Mouse (Mus musculus) frontal cortex, adult 2 months (tissue): ENCODE results near the gene Atp6v0b. TPM values are rescaled to one million over a fixed set of nuclear protein-coding genes. Genes with fewer than 3 reads are reported as not detected.
A peak's percentile ranks its signal among the peaks of the same experiment; 100 is the strongest.

Source experiments
- DNase-seq, 2 experiments: peaks; one replicate each; pipeline ENCODE4 v3.0.0; 2022; ENCODE audit warnings: low spot score in 1 of 2; ENCODE audit errors: extremely low spot score in 1 of 2
- polyA plus RNA-seq: library from polyadenylated mRNA; depleted of rRNA; stranded (reverse); fragments of >200 nt; gene quantifications from 2 replicates; pipeline ENCODE4 v1.2.3, GENCODE M21; 2012; rRNA removed

The Atp6v0b gene
- polyA plus RNA-seq, 1 experiment = 722 TPM

DNA sequence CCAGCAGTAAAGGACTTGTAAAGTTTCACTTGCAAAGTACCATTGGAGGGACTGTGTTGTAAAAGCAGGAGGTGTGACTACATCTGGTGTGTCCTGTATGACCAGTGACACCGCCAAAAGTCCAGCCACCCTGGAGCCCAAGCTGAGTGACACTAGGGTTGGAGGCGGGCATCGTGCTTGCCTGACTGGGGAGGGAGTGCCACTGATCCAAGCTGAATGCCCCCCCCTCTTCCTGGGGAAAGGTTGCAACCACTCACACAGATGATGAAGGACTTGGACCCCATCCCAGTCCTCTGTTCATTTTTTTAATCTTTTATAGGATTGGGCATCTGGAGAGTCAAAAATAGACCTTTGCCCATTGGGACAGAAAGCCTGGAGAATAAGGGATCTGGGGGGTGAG, 45.6 kb downstream of the Atp6v0b start:
- DNase-seq = no peak

DNA sequence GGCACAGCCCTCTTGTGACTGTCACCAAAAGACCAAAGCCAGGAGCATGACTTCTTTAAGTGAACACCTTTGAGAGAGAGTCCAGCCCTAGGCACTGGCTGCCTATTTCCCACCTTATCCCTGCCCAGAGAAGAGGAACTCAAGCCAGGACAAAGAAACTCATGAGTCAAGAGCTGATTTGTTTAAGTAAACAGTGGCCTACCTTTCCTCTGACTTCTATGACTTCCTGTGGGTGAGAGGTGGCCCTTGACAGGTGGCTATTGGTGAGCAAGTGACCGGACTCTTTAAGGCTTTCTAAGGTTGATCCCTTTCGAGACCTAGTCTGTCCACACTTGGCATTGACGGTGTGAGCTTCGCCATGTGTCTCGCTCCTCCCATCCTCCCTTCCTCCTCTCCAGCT, 46.3 kb downstream of the Atp6v0b start:
- no peak for DNase-seq

DNA sequence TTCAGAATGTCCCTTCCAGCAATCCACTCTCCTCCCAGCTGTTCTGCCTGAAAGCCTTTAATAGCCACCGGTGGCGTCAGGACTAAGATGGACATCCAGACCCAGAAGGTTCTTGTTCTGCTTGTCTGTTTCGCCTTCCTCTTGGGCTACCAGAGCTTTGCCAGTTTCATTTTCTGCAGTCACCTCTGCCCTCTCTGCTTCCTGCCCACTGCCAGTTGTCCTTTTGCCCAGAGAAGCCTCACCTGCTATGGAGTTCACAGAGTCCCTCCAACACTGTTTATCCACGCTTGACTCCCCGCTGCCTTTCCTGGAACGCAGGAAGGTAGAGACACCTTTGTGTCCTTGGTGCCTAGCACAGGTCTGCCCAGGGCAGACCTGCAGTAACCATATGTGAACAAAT, 47.8 kb downstream of the Atp6v0b start:
- DNase-seq = no peak

DNA sequence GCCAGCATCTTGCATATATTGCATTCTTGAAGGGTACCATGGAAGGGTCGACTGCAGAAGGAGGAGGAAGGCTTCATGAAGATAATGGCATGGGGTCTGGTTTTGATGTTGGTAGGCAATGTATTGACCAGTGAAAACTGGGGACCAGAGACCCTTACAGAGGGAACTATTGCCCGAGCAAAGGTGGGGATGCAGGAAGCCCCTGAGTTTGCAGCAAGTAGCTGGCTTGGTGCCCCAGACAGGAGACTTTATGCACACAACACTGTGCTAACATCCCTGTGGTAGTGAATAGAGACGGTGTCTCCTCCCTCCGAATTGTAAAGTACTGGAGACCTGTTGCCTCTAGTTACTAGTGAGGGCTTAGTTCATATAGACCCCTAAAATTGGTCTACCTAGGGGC, 49.9 kb downstream of the Atp6v0b start:
- no peak for DNase-seq

DNA sequence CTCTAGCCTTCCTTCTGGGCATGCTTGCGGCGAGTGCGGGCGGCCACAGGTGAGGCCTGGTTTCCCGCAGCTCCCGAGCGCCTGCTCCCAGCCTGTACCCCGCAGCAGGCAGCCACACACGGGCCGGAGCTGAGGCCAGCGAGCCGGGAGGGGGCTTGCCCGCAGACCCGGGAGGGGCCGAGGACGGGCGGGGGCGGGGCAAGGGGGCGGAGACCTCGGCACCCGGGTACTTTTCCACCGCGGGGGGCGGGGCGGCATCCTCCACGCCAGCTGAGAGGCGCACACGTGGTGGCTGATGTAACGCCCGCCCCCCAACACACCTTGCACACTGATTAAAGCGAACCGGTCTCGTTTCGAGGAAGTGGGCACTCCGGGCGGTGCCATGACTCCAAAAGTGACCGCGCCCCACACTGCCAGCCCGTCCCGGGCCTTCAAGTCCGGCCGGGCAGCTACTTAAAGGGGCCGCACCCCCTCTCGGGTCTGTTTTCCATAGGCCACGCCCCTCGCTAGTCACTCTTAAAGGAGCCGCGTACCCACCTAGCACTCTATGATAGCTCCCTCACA, 50.8 kb downstream of the Atp6v0b start:
- DNase-seq = peak; percentile 65 to 87

DNA sequence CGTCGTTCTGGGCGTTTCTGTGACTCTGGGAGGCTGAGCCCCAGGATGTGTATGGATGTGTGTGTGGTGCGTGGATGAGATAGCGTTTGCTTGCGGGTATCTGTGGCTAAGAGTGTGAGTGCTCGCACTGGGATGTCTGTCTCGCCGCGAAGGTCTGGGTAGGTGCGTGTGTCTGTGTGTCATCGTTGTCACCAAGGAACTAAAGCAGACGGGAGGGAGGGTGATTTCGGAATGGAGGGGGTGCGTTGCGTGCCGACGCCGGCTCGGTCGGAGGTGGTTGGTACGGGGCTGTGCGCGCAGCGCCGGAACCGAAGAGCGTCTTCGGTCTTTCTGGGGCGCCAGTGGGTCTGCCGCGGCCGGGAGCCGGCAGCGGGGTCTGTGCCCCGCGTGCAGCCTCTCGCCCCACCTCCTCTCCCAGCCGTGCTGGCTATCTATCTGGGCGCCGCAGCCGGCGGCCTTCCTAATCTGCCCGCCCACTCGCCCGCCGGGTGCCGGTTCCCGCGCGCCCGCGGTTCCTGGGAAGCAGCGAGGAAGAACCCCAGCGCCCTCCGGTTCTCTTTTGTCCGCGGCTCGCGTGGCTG, 51.5 kb downstream of the Atp6v0b start:
- peak in 1 of 2 experiments; percentile 70 for DNase-seq

DNA sequence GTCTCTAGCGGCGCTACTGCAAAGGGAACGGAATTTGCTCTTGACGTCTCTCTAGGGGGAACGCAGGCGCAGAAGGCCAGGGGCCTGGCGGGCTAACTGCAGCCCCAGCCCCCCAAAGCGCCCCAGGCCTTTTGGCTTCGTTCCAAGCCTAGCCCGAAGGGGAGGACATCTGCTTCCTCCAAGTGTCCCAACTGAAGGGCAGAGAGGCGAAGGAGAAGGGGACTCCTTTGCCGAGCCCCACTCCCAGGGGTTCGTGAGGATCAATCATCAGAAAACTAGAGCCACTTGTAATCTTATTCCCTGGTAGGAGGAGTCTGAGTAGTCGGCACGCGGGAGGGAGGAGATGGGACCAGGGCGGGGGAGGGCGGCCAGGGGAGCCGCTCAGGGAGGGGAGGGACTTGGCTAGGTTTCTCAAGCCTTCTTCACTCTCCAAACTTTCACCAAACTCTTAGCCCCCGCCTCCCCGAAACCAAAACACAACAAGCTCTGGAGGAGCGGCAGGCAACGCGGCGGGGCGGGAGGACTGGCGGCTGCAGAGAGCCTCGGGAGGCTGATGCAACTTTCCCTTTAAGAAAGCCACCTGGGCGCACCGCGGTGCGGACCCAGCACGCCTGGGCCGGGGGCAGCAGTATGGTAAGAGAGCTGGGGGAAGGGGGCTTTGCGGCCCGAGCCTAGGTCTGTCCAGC, 52.1 kb downstream of the Atp6v0b start:
- peak in 1 of 2 experiments; percentile 55 for DNase-seq

DNA sequence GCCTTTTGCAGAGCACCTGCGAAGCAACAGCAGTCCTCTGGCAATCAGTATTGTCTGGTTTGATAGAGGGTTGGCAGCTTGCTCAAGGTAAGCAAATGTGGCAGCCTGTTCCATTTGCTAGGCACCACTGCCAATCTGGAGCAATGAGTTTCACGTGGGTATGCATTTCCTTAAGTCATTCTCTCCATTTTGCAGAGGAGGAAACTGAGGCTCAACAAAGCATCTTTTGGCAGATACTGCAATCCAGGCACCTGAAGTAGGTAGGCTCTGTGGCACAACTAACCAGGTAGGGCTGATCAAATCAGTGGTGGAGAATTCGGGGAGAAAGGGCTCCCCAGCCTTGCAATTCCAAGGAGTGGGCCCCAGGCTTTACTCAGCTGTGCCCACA, 52.7 kb downstream of the Atp6v0b start, which contains the start of gene Slc6a9:
Gene Slc6a9, plus strand, starts transcription at position 50 of the 388 bp plus-strand sequence.
- no peak for DNase-seq

Other genes starting within 250 kb of the Atp6v0b start
- 45.9 and 47.8 TPM in 2 replicates for gene Dmap1, start 205.1 kb downstream of the Atp6v0b start, polyA plus RNA-seq
- not detected in 2 replicates for gene Gm12845, start 162.9 kb downstream of the Atp6v0b start, polyA plus RNA-seq
- 0.04 TPM in 2 replicates for gene Klf17, start 121.7 kb downstream of the Atp6v0b start, polyA plus RNA-seq
- gene Slc6a9, start 52.8 kb downstream of the Atp6v0b start, polyA plus RNA-seq = 79.0 and 93.0 TPM in 2 replicates
- gene Ccdc24, start 14.8 kb downstream of the Atp6v0b start, polyA plus RNA-seq = 2.1 and 2.9 TPM in 2 replicates
- 106 and 118 TPM in 2 replicates for gene B4galt2, start 3.8 kb downstream of the Atp6v0b start, polyA plus RNA-seq
- gene Dph2, start 4.7 kb upstream of the Atp6v0b start, polyA plus RNA-seq = 12.8 and 13.5 TPM in 2 replicates
- gene Ipo13, start 27.7 kb upstream of the Atp6v0b start, polyA plus RNA-seq = 202 and 211 TPM in 2 replicates
- gene Artn, start 42.4 kb upstream of the Atp6v0b start, polyA plus RNA-seq = 4.3 TPM in 2 replicates
- 50.9 and 53.0 TPM in 2 replicates for gene St3gal3, start 247.6 kb upstream of the Atp6v0b start, polyA plus RNA-seq